Mouse (Mus musculus) retina, postnatal 1 day (tissue): ENCODE measurements at regions not wholly inside any gene's neighbourhood (a gene's known extent, or its start where the extent isn't known, plus 50 kb on each side); places are given as distances from the start of the nearest gene placed in this dataset.

Source experiments
- DNase-seq: peaks from one replicate; pipeline ENCODE4 v3.0.0-alpha.2; 2012

DNA sequence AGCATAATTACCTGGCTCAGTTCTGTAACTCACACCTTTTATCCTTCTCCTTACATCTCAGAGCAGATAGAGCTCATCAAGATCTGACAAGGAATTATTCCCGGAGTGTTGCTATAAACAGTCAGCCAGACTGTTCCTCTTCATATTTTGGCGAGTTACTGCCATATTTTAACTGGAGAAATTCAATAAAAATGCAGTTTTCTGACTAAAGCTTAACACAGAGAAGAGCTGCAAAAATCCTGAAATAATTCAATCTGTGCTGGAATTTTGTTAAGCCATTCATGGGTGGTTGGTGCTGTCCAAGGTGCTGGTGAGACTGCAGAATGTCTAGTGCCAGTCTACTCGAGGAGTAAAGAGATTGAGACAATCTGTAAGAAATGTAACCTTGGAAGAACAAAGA, 512.6 kb downstream of the Tm4sf1 start:
- peak; percentile 12 for DNase-seq

DNA sequence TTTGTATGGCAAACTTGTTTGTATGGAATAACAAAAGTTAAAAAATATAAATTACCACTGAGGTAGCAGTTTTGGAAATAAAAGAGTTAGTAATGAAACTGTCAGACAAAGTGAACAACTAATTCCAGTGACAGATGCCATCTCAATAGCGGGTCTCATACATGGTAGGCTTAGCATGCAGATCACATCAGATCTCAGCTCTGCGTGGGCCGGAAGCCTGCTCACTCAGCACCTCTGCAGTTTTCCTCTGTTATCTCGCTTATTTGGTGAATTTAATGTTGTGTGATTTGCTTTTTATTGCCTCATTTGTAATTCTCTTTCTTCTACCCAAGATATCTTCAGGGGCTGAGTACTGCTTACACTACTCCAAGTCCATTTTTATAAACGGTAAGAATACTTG, 527.9 kb downstream of the Tm4sf1 start:
- DNase-seq = no peak

DNA sequence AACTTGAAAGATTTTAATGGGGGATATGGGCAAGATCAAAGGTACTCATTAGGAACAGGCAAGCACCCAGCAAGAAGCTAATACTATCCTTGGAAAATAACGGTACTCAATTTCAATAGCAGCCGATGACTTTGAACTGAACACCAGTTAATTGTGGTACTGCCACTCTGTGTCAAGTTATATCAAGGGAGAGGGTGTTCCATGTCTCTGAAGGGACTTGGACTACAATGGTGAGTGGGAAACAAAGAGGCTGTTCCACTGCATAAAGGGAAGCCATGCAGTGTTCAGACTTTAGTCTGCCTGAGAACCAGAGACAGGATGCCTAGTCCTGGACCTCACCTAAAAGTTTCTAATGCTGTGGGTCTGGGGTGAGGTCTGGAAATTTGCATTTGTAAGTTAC, 531.6 kb downstream of the Tm4sf1 start:
- DNase-seq = peak; percentile 18

DNA sequence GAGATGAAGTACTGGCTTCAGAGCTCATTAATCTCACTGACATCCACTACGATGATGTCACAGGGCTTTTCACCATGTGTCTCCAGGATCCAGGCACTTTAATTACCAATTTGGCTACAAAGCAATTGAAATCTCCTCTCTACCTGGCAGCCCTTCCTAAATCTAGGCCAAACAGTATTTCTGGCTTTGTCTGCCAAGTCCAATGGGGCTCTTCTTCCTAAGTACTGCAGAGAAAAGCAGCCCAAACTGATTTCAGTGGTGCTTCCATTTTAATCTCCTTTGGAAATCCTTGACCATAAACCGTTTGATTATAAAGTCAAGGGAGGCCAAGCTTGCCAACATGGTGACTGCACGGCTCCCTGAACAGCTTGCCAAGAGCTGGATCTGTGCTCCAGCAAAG, 534.7 kb downstream of the Tm4sf1 start:
- no peak for DNase-seq

DNA sequence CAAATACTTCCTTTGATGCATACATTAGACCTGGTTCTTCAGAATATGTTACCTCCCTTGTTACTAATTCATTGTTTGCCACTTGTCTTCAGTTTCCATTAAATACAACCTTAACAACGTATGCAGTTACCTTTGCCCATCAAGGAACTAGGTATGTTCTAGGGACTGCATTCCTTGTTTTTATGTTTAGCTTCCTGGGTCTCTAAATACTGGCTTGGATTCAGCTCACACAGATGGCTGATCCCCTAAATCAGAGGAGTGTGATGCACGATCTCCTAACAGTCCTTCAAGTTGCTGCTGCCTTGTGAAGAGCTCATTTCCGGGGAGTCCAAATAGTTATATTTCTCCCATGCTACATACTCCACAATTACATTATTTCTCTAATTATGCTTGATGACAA, 537.5 kb downstream of the Tm4sf1 start:
- DNase-seq = no peak

DNA sequence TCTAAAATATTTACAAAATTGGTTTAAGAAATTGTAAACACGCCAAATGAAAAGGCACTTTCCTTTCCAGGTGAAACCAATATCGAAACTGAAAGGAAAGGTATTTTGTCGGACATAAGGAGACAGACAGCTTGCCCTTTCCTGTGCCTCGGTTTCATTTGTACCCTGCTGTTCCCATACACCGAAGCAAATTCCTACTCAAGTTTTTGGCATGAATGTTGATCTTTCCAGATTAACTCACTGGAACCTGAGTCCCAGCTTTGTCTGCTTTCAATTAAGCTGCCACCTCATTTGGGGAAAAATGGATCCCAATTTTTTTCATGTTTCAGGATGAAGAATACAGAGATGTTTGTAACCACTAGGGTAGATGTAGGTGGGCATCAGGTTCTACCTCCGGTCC, 537.9 kb downstream of the Tm4sf1 start:
- DNase-seq = no peak

DNA sequence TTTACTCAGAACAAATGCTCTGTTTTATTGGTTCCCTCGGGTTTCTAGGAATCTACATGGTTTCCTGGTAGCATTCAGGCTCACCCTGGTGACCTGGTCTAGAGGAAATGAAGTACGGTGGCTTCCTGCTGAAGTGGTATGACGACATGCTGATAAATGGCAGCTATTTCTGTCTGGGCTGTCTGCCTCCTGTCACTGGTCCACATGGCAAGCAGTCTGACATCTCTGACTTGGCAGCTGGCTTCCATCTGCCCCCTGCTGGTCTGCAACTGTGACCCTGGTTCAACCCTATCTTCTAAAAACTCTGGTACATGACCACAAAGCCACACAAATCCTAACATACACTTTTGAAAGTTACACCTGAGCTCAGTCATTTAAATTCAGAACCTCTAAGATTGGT, 548.1 kb downstream of the Tm4sf1 start:
- DNase-seq = peak; percentile 54

DNA sequence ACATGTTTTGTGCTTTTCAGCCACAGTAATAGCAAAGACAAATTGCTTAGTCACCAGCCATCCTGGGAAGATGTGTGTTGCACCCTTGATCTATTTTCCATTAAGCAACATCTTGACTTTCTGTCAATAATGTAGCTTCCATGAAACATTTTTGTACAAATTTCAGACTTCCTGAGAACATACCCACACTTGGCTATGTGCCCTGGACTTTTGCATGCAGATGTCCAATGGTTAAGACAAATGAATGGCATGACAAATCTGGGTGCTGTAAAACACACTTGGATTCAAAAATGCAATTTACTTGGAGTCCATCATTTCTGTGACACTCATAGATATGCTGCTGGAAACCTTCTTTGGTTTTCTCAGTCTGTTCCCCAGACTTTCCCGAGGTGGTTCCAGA, 549.9 kb downstream of the Tm4sf1 start:
- no peak for DNase-seq

DNA sequence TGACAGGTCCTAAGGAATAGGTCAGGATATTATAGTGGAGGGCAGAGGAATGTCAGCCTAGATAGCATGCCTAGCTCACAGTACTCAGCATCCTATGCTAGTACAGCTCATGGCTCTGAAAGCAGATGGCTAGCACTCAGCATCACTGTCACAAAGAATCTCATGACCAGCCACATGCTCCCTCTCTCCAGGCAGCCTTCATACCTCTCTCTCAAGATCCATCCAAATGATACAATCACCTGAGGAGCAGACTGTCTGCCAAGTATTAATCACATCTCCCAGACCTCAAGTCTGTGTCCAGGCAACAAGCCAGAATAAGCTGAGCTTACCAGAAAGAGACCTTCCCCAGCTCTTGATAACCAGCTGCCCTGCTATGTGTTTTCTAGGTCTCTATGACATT, 557.4 kb upstream of the Nbea start:
- no peak for DNase-seq

DNA sequence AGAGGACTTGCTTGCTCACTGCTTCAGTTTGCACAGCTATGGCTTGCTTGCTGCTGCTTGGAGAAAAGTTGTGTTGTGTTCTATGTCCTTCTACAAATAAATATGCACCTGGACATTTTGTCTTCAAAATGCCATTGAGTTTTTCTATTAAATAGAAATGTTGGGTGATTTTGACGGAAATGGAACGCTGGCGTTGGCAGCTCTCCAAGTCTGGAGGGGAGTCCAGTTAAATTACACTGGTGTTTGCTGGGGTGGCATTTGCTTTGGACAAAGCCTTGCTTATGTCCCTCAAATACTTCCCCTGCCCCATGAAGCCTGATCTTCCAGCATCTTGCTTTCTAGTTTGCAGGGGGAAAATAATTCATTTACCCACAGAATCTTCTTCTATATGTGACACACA, 556.0 kb upstream of the Nbea start:
- DNase-seq = no peak

DNA sequence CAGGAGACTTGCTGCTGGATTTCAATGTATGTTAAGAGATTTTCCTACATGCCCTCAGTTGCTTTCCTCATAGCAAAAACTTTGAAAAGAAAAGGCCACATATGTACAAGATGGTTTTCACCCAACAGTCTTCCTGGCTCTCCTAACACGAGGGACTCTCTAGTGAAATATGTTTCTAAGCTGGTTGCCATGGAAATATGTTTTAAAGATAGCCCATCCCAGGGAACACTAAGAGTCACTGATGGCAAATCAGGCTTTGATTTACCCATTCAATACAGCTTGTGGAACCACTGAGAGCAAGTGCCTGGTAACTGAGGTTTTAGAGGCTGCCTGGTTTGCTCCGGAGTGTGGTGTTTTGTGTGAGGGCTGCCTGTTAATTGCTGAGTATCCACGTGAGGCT, 547.3 kb upstream of the Nbea start:
- DNase-seq = no peak

DNA sequence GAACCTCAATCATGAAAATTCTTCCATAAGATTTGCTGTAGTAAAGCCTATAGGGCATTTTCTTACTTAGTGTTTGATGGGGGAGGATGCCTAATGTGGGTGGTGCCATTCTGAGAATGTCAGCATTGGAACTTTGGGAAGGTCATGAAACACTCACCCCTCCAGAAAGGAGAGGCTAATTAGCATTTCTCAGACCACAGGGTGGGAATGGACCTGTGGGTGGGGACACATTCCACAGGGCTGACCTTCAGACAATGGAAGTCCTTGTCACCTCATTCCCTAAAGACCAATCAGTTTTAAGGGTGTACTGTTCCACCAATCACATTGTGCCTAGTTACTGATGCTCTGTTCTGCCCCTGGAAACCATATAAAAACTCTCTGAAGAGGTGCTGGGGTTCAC, 541.5 kb upstream of the Nbea start:
- DNase-seq = no peak

DNA sequence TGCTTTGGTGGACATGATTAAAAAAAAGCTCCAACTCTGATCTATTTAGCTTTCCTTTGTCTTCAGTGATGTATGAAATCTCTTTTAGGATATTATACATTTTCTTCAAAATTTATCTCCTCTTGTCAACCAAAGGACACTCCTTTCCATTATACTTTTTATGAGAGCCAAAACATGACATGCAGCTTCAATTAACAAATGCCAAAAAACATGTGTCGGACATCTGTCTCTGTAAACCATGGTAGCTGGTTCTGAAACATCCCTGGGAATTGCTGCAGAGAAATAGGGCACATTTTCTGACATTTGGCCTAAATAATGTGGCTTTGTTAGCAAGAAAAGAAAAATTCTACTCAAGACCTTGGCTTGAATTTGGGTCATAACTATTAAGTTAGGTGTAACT, 524.8 kb upstream of the Nbea start:
- DNase-seq = no peak

DNA sequence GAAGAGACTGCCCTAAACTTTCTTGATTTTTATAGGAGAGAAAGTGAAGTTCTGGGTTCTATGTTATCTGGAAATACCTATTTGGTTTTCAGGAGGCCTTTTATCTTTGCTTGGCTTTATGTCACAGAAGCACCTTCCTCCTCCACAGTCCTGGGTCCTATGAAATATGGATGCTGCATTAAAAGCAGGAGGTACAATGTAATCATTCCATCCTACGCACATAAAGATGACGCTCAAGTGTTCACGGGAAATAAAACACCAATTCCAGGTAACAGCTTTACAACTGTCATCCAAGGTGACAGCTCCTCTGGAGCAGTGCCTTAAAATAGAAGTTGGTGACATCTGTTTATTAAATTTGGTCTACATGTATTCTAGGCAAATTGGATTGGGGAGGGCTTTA, 523.8 kb upstream of the Nbea start:
- no peak for DNase-seq

DNA sequence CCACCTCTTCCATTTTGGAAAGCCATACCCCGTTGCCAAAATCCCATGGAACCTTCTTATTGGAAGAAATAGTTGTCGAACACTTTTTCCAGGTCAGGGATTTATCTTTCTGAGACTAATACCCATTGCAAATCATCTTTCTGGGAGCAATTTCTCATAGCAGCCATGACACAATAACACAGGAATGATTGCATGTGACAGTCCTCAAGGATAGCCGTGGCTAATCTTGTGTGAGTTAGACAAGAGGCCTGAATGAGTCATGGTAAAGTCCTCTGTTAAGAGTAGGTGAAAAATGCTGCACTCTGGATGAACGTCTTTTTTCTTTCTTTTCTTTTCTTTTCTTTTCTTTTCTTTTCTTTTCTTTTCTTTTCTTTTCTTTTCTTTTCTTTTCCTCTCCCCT, 522.5 kb upstream of the Nbea start:
- no peak for DNase-seq

DNA sequence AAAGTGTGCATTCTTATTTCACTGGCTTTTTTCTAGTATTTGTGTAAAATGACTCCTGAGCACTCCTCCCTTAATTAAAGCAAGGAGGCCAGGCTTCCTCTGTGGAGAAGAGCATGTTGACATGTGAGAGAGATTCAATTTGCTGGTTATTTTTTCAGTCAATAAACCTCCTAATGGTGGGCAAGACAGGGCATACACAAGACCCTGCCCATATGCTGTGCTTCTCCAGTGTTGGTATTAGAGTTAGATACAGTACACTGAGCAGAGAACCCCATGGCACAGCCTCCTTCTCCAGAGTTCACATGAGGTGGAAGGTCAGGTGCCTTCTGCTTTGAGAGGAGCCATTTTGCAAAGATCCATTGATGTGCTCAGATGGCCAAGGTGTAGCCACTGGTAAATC, 515.4 kb upstream of the Nbea start:
- no peak for DNase-seq

DNA sequence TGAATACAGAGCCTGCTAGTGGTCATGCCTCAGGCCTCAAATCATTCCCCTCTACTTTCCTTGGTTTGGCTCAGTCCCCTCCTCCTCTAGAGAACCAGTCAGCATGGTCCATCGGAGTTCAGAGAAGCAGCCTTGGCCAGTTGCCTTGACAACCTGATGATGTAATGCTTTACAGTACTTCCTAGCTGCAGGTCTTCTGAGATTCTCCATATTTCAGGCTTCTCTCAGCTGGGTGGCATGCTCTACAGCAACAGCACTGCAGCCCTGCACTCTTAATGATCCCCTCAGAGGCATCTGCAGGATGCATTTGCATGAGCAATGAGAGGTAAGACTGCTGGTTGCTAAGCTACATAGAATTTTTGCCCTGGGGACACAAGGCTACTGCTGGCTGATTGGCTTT, 514.7 kb upstream of the Nbea start:
- DNase-seq = peak; percentile 85

DNA sequence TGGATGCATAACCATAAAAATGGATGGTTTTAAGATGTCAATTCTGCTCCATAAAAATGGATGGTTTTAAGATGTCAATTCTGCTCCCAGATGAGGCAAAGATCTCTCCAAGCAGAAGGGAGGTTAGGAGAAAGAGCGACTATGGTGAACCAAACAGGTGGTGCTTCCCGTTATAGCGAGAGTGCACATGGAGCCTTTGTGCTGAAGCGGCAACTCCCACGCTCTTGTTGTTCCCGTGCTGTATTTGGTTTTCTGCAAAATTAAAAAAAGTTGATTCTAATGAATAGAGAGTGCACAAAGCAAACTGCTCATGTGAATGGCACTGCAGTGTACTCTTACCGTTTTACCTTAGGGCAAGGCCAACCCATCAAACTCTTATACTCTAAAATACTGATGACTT, 497.5 kb upstream of the Nbea start:
- DNase-seq = no peak

DNA sequence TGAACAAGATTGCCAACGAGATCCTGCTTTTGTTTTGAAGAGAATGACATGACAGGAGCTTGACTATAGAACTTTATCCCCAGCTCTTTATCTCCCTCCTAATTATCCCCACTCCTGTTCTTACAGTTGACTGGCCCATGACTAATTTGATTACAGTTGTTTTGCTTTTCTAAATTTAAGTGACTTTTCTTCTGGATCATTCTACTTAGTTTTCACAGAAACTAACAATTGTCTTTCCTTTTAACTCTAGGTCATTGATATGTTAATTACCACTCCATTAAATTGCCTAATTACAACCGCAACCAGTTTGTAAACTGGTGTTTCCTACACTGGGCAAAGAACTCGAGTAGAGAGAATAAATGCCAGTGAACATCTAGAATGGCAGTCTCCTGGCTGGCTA, 485.3 kb upstream of the Nbea start:
- peak; percentile 62 for DNase-seq

DNA sequence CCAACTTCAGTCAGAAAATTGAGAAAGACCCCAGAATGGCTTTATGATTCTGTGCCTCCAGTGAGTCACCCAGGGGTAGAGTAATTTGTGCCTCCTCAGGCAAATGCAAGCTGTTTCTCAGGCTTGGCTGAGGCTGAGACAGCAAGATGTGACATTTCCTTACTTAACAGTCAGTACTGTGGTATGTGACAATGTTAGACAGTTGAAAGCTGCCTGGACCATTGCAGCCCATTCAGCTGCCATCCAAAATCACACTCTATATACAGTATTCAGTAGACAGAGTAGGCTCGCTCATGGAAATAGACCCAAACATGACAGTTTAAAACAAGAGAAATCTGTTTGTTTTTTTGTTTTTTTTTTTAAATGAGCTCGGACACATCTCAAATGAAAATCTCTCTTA, 477.1 kb upstream of the Nbea start:
- no peak for DNase-seq

DNA sequence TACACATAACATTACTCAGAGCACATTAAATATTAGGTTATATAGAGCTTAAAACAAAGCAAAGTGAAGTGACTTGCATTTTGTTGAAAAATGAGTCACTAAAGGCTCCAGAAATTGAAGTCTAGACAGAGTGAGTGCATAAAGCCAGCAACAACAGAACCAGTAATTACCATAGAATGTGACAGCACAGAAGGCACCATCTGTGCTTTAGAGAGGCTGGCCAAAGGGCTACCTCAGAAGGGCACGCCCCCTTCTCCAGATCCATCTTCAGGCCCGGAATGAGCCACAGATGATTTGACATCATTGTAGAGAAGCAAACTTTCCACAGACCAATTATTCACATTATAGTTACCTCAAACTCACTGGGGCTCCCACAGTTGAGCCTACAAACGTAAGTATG, 463.8 kb upstream of the Nbea start:
- no peak for DNase-seq
